Mouse (Mus musculus): ENCODE measurements around the gene Mup16.
"Not testable (repeated sequence)": the region's sequence is repeated elsewhere in the genome, so short reads cannot be mapped to it uniquely, and the experiment has no call there.

Gene Mup16

GRCm38 (mm10) chr4:61519431-61519830, at the start of gene Mup16:
Mup16 (minus strand) TSS chr4:61519531.
- not testable (repeated sequence) for DNase-seq (ENCODE audit: low spot score)

GRCm38 (mm10) chr4:61555887-61556286, 36.6 kb upstream of the Mup16 start:
- not testable (repeated sequence) for DNase-seq (ENCODE audit: low spot score)

Data from MN1 (cell line).